Mouse (Mus musculus) hindbrain, embryonic 11.5 days (tissue): ENCODE data around the gene Zfp866. TPM values are rescaled to one million over a fixed set of nuclear protein-coding genes. Genes with fewer than 3 reads are reported as not detected.

Experiments
- ATAC-seq: fragments of 200-750 bp; cut with Nextera tagmentation; 2 replicates; pipeline ENCODE4 v1.8.0; 2017; ENCODE audit warnings: mild to moderate bottlenecking, moderate TSS enrichment, moderate library complexity; ENCODE audit not compliant: low FRiP score
- DNase-seq: peaks from one replicate; pipeline ENCODE4 v3.0.0-alpha.2; 2015; ENCODE audit warnings: low spot score
- H3K27ac ChIP-seq: fragments of 300-500 bp; sonication (generic); 2 replicates; pipeline ENCODE4 v1.5.1; 2014; ENCODE audit warnings: mild to moderate bottlenecking, low read depth, low read length
- H3K27me3 ChIP-seq: fragments of 300-500 bp; sonication (generic); 2 replicates; pipeline ENCODE4 v1.6.1; 2014; ENCODE audit warnings: mild to moderate bottlenecking, low read length, moderate library complexity, mixed read lengths; ENCODE audit not compliant: control insufficient read depth, insufficient read depth
- H3K36me3 ChIP-seq: fragments of 300-500 bp; sonication (generic); 2 replicates; pipeline ENCODE4 v1.6.1; 2014; ENCODE audit warnings: mild to moderate bottlenecking, low read length, moderate library complexity, mixed read lengths; ENCODE audit not compliant: control insufficient read depth, insufficient read depth
- H3K4me1 ChIP-seq: fragments of 300-500 bp; sonication (generic); replicated peaks from 2 replicates; pipeline ENCODE4 v1.6.1; 2014; ENCODE audit warnings: low read length, mixed read lengths; ENCODE audit not compliant: control insufficient read depth, insufficient read depth
- H3K4me2 ChIP-seq: fragments of 300-500 bp; sonication (generic); replicated peaks from 2 replicates; pipeline ENCODE4 v1.6.1; 2014; ENCODE audit warnings: mild to moderate bottlenecking, low read depth, low read length
- H3K4me3 ChIP-seq: fragments of 300-500 bp; sonication (generic); 2 replicates; pipeline ENCODE4 v1.5.1; 2014; ENCODE audit warnings: low read depth, low read length
- H3K9ac ChIP-seq: fragments of 300-500 bp; sonication (generic); 2 replicates; pipeline ENCODE4 v1.6.1; 2014; ENCODE audit warnings: low read depth, low read length
- H3K9me3 ChIP-seq: fragments of 300-500 bp; sonication (generic); 2 replicates; pipeline ENCODE4 v1.6.1; 2016; ENCODE audit warnings: low read length; ENCODE audit not compliant: control insufficient read depth
- WGBS: fragments of 180-500 bp; shearing (Covaris S2); extraction: QIAGEN DNeasy Blood & Tissue Kit; methylation state at CpG from one replicate; pipeline ENCODE4 v1.1.7; 2014; 5-methylcytosine and 5-hydroxymethylcytosine counted together
- polyA plus RNA-seq: library from polyadenylated mRNA; unstranded; fragments of >200 nt; fragmentation: Nextera tagmentation; extraction: Ambion mirVana; gene quantifications from 2 replicates; pipeline ENCODE4 v1.2.1, GENCODE M21; 2014

Gene Zfp866
- polyA plus RNA-seq, 1 experiment from 2014 or later: 44.5 TPM

DNA sequence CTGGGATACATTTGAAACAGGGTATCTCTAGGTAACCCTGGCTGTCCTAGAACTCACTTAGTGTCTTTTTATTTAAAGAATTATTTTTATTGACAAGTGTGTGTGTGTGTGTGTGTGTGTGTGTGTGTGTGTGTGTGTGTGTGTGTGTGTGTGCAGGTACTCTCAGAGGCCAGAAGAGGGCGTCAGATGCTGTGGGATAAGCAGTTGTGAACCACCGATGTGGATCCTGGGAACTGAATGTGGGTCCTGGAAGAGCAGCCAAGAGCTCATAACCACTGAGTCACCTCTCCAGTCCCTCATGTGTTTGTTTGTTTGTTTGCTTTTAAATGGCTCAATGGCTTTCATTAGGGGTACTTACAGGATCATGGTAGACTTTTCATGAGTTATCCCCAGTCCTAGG lies 23.9 kb upstream of the Zfp866 start:
- Histone ChIP-seq H3K9ac (no peak overlapping the region), H3K4me2 (no peak overlapping the region), H3K4me1 (no peaks in the 10 kb centered on the region), H3K27ac (no peak overlapping the region), H3K36me3 (peaks cover 8% of the 10 kb centered on the region), H3K9me3 (no peaks in the 10 kb centered on the region), H3K27me3 (no peaks in the 10 kb centered on the region), H3K4me3 (no peak overlapping the region)
- no peak for DNase-seq
- 91% methylated on average over 2 of the region's 2 CpGs for WGBS
- no peak for ATAC-seq

DNA sequence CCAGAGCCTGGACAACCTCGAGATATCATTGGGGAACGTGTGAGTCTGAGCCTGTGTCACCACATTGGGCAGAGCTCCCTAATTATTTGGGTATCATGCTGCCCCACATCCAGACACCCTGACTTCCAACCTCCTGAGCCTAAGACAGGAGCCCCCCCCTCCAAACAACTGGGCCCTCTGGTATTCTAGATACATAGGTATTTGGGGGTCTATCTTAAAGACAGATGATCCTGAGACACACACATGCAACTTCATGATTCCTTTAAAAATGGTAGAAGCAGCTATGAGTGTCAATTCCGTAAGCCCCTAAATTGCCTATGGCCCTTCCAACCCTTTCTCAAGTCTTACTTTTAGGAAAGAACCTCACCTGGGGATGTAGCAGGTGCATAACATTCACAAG lies 18.8 kb upstream of the Zfp866 start:
- no peak overlapping the region for H3K4me2 ChIP-seq
- H3K4me1 ChIP-seq: no peaks in the 10 kb centered on the region
- no peak overlapping the region; the same call in 1 of the 2 replicates for H3K9ac ChIP-seq
- no peak for DNase-seq
- no peak overlapping the region for H3K4me3 ChIP-seq
- peaks cover 31% of the 10 kb centered on the region for H3K36me3 ChIP-seq
- WGBS: 75% methylated on average over 3 of the region's 3 CpGs
- H3K27ac ChIP-seq: no peak overlapping the region
- H3K27me3 ChIP-seq: no peaks in the 10 kb centered on the region
- no peak for ATAC-seq
- H3K9me3 ChIP-seq: no peaks in the 10 kb centered on the region

DNA sequence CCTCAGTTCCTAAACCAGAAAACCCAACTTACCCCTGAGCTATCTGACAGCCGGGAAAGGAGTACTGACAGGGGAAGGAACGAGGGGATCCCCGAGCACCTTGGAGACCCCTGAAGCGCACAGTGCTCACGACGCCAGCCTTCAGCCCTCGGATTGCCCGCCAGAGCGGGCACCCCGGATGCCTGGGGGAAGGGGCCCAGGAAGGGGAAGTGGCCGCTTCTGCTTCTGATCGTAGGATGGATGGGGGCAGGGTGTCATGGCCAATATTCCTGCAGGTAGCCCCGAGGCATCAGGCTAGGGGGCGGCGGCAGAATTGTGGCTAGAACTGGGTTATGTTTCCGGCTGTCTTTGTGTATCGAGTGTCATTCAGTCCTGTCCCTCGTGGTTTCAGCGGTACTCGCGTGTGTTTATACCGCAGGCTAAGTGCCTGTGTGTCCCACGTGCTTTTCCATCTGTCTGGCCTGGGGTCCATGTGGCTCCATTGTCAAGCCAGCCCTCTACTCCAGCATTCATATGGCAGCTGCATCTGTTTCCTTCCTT lies 18.0 kb upstream of the Zfp866 start:
- Histone ChIP-seq H3K4me2 (peak overlapping the region; percentile 72), H3K9ac (peak overlapping the region; percentile 57), H3K27ac (peak overlapping the region; percentile 47), H3K4me1 (no peaks in the 10 kb centered on the region), H3K4me3 (peak overlapping the region; percentile 55), H3K36me3 (peaks cover 25% of the 10 kb centered on the region), H3K27me3 (no peaks in the 10 kb centered on the region), H3K9me3 (no peaks in the 10 kb centered on the region)
- ATAC-seq (peak; percentile 81), DNase-seq (peak; percentile 55)
- 3% methylated on average over 21 of the region's 23 CpGs for WGBS

DNA sequence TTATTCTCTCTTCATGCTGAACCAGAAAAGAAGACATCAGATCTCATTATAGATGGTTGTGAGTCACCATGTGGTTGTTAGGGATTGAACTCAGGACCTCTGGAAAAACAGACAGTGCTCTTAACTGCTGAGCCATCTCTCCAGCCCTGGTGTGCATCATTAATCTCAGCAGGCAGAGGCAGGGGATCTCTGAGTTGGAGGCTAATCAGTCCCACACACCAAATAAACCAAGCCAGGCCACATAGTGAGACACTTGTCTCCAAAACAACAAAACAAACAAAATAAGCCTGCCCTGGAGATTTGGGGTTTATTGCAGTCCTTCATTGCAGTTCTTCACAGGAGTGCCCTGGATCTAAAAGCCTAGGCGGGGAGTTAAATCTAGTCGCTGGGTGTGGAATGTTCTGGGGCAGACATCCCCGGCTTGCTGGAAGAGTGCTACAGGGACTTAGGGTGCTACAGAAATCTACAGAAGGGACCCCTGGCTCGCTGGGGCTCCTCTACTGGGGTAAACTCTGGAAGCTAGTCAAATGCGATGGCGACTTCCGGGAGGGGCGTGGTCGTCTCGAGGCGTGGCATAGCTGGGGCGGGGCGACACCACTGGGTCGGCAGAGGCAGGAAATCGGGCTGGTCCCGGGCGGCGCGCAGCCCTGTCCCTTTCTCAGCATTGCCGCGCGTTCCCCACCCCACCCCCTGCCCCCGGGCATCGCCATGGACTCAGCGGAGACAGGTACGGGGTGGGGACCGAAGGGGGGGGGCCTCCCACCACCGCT lies 17.3 kb upstream of the Zfp866 start, which contains the start of gene Gmip:
Gene Gmip, plus strand, starts transcription at position 586 of the 770 bp plus-strand sequence.
- Histone ChIP-seq H3K27ac (peak within 1 kb of the TSS; percentile 47), H3K4me2 (peak within 1 kb of the TSS; percentile 72)
- WGBS: 8% methylated on average over 25 of the region's 28 CpGs

DNA sequence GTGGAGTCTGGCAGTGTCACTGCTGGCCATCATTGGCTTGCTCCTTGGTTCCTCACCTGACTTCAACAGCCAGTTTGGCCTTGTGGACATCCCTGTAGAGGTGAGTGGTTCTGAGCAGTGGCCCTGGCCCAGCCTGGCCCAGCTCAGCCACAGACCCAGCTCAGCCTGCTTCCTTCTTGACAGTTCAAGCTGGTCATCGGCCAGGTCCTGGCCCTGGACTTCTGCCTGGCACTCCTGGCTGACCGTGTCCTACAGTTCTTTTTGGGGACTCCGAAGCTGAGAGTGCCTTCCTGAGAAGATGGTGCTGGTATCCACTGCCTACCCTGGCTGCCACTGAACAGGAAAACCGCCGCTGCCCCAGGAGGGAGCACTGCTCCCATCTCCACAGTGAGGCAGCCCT lies 16.3 kb upstream of the Zfp866 start:
- Histone ChIP-seq H3K27me3 (no peaks in the 10 kb centered on the region), H3K4me2 (no peak overlapping the region), H3K4me3 (no peak overlapping the region), H3K4me1 (no peaks in the 10 kb centered on the region), H3K27ac (no peak overlapping the region), H3K9me3 (no peaks in the 10 kb centered on the region), H3K9ac (no peak overlapping the region), H3K36me3 (peaks cover 23% of the 10 kb centered on the region)
- no peak for ATAC-seq
- no peak for DNase-seq
- 91% methylated on average over 5 of the region's 5 CpGs for WGBS

More for the DNA sequence above, 17.3 kb upstream of the Zfp866 start, which contains the start of gene Gmip:
- no peaks in the 10 kb centered on the region for H3K27me3 ChIP-seq
- no peaks in the 10 kb centered on the region for H3K9me3 ChIP-seq
- H3K9ac ChIP-seq: peak within 1 kb of the TSS; percentile 57
- no peaks in the 10 kb centered on the region for H3K4me1 ChIP-seq
- peak; percentile 83 for ATAC-seq
- peak; percentile 84 for DNase-seq
- H3K36me3 ChIP-seq: peaks cover 23% of the 10 kb centered on the region
- H3K4me3 ChIP-seq: peak within 1 kb of the TSS; percentile 55

DNA sequence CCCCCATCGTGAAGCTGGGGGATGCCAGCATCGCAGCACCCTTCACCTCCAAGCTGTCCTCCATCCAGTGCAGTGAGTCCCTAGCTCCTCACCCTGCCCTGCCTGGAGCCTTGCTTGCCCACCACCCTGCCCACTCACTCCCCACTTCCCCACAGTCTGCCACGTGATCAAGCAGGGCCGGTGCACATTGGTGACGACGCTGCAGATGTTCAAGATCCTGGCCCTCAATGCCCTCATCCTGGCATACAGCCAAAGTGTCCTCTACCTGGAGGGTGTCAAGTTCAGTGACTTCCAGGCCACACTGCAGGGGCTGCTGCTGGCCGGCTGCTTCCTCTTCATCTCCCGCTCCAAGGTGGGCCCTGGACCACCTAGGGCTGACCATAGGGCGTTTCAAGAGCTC lies 14.5 kb upstream of the Zfp866 start:
- no peak overlapping the region for H3K27ac ChIP-seq
- H3K4me2 ChIP-seq: no peak overlapping the region
- no peaks in the 10 kb centered on the region for H3K9me3 ChIP-seq
- WGBS: 98% methylated on average over 9 of the region's 9 CpGs
- H3K4me3 ChIP-seq: no peak overlapping the region
- H3K27me3 ChIP-seq: no peaks in the 10 kb centered on the region
- no peak for ATAC-seq
- no peak overlapping the region for H3K9ac ChIP-seq
- H3K36me3 ChIP-seq: peaks cover 28% of the 10 kb centered on the region
- no peak for DNase-seq
- no peaks in the 10 kb centered on the region for H3K4me1 ChIP-seq

DNA sequence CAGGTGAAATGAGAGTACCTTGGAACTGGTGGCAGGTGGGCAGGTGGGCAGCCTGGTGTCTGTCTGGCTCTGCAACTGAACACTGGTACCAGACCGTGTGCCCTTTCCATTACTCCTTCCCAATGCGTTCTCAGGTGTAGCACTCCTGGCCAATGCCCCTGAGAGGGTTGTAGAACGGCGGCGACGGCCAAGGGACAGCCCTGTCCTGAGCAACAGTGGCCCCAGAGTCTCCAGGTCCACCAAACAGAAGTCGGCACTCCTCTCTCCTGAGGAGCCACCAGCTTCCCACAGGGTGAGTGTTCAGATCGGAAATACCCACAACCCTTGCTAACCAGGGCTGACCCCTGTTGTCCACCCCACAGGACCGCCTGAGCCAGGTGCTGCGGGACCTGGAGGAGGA lies 14.1 kb upstream of the Zfp866 start:
- peaks cover 28% of the 10 kb centered on the region for H3K36me3 ChIP-seq
- ATAC-seq: no peak
- H3K27ac ChIP-seq: no peak overlapping the region
- H3K27me3 ChIP-seq: no peaks in the 10 kb centered on the region
- no peaks in the 10 kb centered on the region for H3K9me3 ChIP-seq
- no peak overlapping the region for H3K9ac ChIP-seq
- H3K4me2 ChIP-seq: no peak overlapping the region
- no peak for DNase-seq
- no peaks in the 10 kb centered on the region for H3K4me1 ChIP-seq
- no peak overlapping the region for H3K4me3 ChIP-seq
- WGBS: 97% methylated on average over 10 of the region's 10 CpGs

DNA sequence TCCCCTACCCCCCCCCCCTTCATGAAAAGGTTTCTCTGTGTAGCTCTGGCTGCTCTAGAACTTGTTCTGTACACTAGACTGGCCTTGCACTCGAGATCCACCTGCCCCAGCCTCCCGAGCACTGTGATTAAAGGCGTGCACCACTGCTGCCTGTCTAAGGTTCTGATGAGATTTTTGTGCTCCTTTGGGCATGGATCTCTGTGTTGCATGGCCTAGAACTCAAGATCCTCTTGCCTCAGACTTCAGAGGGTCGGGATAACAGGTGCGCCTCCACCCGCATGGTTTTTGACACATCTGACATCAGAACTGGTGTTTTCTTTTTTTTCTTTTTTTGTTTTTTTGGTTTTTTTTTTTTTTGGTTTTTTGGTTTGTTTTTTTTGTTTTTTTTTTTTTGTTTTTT lies 13.6 kb upstream of the Zfp866 start:
- 95% methylated on average over 6 of the region's 6 CpGs for WGBS
- Histone ChIP-seq H3K4me1 (no peaks in the 10 kb centered on the region), H3K27me3 (no peaks in the 10 kb centered on the region), H3K27ac (no peak overlapping the region), H3K36me3 (peaks cover 34% of the 10 kb centered on the region), H3K9ac (no peak overlapping the region), H3K4me3 (no peak overlapping the region), H3K9me3 (no peaks in the 10 kb centered on the region), H3K4me2 (no peak overlapping the region)
- ATAC-seq: no peak
- DNase-seq: no peak

DNA sequence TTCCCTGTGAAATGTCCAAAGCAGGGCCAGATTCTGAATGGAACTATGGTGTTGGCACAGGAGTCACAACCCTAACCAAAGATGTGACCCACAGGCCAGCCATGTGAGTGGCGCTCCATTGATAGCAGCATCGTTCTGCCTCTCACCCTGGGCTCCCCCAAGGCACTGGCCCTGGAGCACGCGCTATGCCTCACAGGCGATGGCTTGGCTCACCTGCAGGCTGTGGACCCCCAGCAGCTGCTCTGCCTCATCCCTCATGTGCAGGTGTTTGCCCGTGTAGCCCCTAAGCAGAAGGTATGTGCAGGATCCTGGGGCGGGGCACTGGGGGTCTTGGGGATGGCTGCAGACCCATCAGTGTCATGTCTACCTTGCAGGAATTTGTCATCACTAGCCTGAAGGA lies 12.4 kb upstream of the Zfp866 start:
- WGBS: 93% methylated on average over 7 of the region's 7 CpGs
- H3K4me1 ChIP-seq: no peaks in the 10 kb centered on the region
- DNase-seq (no peak), ATAC-seq (no peak)
- H3K9ac ChIP-seq: no peak overlapping the region
- H3K27me3 ChIP-seq: no peaks in the 10 kb centered on the region
- no peak overlapping the region for H3K4me3 ChIP-seq
- H3K27ac ChIP-seq: no peak overlapping the region
- H3K36me3 ChIP-seq: peaks cover 41% of the 10 kb centered on the region
- no peak overlapping the region for H3K4me2 ChIP-seq
- H3K9me3 ChIP-seq: no peaks in the 10 kb centered on the region
